Mouse (Mus musculus) 416B (cell line): Measurements from ENCODE around the gene Camsap3.

Experiments
- DNase-seq: peaks from one replicate; pipeline ENCODE4 v3.0.0; 2011; ENCODE audit warnings: low read depth

The Camsap3 gene

DNA sequence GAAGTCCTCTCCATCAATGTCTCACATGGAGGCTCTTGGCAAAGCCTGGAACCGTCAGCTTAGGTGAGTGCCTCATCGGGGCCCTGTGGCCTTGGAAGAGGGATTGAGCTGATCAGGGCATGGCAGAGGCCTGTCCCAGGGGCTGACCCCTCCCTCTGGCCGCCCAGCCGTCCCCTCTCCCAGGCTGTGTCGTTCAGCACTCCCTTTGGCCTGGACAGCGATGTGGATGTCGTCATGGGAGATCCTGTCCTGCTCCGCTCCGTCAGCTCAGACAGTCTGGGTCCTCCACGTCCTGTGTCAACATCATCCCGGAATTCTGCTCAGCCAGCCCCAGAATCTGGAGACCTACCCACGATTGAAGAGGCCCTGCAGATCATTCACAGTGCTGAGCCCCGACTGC is 16.3 kb downstream of the Camsap3 start:
- DNase-seq = no peak

DNA sequence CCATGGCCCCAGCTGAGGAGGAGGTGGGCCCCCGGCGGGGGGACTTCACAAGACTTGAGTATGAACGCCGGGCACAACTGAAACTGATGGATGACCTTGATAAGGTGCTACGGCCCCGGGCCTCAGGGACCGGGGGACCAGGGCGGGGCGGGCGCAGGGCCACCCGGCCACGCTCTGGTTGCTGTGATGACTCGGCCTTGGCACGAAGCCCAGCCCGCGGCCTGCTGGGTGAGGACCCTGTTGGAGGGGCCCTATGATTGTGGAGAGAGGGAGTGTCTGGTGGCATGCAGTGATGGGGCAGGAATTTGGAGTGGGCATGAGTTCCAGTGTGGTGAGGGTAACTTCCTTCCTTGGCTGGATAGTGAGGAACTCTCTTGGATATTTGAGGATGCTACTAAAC is 19.5 kb downstream of the Camsap3 start:
- DNase-seq = peak; percentile 68

DNA sequence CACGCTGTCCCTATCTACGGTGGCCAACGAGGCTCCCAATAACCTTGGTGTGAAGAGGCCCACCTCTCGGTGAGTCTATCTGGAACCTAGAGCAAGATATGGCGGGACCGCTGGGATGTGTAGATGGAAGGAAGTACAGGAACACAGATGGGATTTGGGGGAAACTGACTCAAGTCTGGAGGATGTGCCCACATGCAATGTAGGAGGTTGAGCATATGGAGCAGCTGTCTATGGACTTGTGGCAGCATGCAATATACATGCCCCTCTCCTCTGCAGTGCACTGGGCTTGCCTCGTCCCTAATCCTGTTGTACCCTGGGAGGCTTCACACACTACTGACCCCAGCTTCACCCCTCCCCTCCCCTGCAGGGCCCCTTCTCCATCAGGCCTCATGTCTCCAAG is 20.7 kb downstream of the Camsap3 start:
- no peak for DNase-seq

DNA sequence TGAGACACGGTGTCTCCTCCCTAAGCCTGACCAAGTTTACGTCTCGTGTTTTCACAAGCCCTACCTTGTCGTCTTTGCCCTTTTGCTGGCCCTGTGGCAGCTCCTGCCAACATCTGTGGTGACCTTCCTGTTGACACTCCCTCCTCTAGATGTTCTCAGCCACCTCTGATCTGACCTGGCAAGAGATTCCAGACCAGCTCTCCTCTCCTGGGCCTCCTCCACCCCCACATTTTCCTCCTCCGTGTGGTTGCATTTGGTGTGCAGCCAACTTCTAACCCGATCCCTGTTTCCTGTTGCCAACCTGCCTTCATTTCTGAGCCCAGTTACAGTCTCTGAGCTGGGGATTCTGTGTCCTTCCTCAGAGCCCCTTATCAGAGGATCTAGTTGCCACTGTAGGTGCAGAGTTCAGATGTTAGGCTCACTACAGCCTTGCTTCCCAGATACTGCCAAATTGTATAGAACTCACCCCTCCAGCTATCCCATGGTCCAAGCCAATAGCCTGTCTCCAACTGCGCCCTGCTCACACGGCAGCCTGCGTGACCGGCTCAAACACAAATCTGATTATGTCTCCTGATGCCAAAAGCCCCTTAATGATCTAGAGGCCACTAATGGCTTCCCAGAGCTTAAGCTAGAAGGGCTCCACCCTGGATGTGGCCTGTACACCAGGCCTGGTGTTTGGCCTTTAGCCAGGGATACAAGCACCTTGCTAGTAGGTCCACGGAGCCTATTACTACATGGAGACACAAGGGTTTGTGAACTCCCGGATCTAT is 22.1 kb downstream of the Camsap3 start:
- peak; percentile 72 for DNase-seq

DNA sequence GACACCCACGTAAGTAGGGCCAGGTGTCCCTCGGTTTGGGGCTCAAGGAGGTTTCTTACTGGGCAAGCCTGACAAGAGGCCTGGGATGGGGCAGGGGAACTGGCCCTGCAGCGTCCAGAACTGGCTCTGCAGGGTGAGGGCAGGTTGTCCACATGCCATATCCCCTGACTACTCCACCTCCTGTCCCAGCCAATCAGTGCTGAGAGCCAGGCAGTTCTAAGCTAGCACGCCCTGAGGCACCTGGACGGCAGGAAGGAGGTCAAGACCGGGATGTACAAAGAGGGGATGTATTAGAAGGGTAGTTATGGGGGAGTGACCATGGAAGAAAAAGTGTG is 22.7 kb downstream of the Camsap3 start:
- DNase-seq = no peak

DNA sequence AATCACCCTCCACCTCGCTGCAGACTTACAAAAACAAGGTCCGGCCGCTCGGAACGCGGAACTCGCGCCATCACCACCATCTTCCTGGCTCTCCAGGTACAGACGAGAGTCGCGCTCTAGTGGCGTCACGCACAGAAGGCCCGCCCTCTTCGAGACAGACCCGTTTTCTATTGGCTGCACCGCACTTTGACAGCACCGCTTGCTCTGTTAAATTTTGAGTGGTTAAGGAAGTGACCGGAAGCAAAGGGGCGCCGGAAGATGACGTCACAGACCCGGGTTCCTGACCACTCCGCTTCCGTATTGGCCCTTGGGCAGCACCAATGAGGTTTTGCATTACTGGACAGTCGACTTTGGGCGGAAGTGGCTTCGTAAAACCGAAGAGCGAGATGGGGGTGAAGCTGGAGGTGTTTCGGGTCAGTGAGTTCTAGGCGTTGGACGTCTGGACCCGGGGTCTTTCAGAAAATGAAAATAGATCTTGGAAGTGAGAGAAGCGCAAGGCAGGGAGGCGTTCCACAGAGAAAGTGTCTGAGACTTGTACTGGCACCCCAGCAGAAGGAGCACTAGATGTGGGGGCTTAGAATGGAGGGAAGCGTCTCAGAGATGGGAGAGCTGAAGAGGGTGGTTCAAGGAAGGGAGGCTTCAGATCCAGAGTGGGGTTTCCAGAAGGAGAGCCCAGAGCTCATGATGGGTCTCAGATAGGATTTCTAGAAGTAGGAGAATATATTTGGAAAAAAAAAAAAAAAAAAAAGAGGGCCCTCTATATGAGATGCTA is 34.3 kb downstream of the Camsap3 start, which contains the start of the genes Xab2 and Pet100:
Xab2 (minus strand) TSS at position 118 of the 772 bp plus-strand sequence.
Pet100 (plus strand) TSS at position 350 of the 772 bp plus-strand sequence.
- DNase-seq = peak; percentile 100

DNA sequence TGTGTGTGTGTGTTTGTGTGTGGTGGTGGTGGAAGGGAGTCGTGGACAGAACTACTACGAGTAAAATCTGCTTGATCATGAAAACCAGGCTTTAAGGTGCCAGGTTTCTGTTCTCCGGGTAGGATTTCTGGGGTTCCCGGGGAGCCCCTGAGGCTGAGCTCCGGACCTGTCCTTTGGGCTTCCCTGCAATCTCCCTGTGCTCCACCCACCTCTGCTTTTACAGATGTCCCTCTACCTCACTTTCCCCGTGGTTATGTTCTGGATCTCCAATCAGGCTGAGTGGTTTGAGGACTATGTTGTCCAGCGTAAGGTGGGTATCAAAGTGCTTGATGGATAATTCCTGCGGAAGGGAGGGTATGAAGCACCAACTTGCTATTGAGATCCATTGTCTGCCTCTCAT is 35.0 kb downstream of the Camsap3 start:
- no peak for DNase-seq

DNA sequence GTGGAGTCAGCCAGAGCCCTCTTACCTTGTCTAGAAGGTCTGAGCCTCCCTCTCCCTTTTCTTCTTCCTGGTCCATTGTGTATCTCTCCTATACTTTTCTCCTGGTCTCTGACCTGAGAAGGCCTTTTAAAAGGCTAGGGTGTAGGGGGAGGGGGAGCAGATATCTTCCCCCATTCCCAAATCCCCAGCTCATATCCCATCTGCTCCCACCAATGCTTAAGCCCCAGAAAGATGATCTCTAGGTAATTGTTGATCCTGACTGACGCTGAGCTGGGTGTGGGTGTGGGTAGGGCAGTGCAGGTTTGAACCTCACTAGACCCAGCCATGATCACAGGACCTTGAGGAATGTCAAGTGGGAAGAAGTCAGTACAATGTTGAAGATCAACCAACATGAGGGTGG is 38.4 kb downstream of the Camsap3 start, which contains the start of gene Pcp2:
Pcp2 (minus strand) TSS at position 101 of the 400 bp plus-strand sequence.
- no peak for DNase-seq

DNA sequence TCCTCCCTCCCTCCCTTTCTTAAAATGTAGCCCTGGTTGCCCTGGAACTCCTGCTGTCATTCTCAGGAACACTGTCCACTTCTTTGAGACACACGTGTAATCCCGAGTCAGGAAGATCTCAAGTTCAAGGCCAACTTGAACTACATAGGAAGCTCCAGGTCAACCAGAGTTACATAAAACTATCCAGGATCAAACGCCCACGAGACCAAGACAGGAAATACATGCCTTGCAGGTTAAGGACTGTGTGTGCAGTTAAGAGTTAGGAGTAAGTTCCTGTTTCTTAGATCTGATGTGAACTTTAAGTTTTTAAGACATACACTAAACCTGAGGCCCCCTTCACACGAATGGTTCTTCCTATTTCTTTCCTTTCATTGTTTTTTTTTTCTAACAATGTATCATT is 39.9 kb downstream of the Camsap3 start:
- DNase-seq = peak; percentile 56

DNA sequence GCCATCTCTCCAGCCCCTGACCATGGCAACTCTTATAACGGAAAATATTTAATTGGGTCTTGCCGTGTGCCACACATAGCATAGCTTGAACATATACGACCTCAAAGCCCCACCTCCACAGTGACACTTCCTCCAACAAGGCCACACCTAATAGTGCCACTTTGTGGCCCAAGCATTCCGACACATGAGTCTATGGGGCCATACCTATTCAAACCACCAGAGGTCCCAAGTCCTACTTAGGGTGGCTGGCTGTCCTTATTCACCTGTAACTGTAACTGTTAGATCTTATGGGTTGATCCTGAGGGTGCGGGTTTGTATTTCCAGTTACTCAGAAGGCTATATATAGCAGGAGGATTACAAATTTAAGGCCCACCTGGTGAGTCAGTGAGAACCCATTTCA is 40.9 kb downstream of the Camsap3 start:
- peak; percentile 77 for DNase-seq

DNA sequence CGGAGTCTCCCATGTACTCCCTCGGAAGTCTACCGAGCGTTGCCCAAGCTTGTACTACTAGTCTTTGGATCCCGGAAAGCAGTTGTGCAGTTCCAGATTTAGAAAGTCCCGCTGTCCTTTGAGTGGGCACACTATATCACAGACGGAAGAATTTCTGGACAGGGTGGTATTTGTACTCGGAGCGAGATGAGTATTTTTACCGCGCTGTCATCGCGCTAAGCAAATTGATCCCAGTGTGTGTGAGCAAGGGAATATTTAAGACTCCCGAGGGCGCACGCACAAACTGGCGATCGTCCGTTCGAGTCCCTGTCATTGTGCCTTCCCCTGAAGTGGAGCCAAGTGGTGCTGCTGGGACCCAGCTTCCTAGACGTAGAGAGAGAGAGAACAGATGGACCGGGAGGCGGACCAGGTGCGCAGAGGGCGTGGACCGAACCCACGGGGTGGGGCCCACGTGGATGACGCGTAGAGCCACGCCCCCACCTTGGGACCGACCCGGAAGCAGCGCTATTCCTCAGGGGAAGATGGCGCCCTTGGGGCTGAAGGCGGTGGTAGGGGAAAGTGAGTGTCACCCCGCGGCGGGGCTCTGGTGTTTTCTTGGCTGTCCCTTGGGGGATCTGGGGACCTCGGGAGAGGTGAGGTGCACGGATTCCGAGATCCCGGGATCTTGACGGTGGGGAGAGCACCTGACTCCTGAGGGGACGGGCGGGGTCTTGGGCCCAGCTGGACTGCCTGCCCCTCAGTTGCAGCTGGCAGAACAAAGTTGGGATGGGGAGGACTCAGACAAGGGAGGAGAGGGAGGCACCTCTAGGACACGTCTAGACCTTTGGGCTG is 43.8 kb downstream of the Camsap3 start, which contains the start of gene Stxbp2:
Stxbp2 (plus strand) TSS at position 309 of the 831 bp plus-strand sequence.
- peak; percentile 83 for DNase-seq

DNA sequence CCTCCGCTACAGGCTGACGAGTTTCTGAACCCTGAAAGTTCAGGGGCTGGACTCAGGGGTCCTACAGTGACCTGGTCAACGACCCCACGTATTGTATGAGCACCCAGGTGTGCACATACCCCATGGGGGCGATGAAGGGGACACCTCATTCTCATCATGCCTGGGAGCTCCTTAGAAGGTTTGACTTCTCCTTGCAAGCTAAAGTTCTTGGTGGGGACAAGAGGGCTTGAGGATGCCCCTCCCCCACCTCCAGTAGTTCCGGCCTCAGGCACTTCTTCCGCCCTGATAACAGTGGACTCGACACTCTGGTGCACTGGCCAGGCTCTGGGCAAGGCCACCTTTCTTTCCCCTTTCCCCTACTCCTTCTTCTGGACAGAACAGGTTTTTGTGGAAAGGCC is 44.4 kb downstream of the Camsap3 start:
- DNase-seq = peak; percentile 83

DNA sequence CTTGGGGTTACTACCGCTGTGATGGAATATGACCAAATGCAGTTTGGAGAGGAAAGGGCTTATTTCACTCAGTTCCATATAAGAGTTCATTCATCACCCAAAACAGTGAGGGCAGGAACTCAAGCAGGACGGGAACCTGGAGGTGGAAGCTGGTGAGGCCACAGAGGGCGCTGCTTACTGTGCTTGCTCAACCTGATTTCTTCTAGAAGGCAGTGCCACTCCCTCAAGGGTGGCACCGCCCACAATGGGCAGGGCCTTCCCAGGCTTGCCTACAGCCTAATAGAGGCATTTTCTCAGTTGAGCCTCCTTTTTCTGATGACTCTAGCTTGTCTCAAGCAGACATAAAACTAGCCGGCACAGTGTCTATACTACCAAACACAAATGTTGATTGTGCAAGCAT is 58.7 kb downstream of the Camsap3 start:
- DNase-seq = peak; percentile 86

DNA sequence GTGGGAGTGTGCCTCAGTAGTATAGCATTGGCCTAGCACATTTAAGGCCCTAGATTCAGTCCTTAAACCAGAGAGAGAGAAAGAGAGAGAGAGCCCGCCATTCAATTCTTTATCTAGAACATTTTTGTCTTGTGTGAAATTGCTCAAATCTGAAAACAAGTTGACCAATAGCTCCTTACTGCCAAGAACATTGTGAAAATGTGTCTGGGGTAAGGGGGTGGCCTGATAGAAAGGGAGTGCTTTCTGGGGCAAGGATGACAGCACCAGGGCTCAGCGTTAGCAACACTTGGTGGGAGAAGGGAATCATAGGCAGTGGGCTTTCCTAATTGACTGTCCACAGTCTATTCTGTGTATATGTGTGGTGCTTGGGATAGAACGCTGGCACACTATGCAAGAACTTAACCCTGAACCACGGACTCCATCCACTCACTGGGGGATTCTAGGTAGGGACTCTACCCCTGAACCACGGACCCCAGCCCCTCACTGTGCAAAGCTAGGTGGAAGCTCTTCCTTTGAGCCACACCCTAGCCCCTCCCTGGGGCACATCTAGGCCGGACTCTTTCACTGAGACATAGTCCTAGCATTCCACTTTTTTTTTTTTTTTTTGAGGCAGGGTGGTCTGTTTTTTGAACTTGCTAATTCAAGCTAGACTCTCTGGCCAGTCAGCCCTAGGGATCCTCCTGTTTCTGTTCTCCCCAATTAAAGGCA is 59.9 kb downstream of the Camsap3 start:
- DNase-seq = no peak

DNA sequence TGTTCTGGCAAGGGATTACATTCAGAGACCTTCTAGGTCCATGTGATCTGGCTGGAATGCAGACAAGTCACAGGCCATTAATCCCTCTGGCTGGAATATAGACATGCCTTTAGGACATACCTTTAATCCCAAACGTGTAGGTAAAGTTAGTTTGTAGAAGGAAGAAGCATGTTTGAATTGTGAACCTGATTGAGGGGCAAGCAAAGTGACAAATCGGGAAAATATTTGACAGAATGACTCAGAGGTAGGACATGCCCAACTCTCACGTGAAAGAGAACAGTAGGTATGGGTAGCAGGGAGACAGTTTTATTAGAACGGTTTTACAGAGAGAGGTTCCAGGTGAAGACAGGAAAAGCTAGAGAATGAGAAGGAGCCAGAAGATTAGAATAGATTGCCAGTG is 60.5 kb downstream of the Camsap3 start:
- no peak for DNase-seq

DNA sequence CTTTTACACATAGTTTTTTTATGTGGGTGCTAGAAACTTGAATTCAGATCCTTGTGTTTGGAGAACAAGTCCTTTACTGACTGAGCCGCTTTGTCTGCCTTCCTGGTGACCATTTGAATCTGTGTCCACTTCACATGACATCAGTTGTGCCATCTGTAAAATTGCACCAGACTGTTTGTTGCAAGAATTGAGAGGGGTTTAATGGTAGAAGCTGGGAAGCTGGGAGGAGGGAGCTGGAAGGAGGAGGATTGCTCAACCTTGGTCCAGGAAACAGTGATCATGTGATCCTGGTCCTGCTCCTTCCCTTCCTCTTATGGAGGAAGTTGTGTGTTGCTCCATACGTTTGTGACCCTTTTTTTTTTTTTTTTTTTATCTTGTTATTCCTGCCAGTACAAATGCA is 61.2 kb downstream of the Camsap3 start:
- DNase-seq = peak; percentile 69

DNA sequence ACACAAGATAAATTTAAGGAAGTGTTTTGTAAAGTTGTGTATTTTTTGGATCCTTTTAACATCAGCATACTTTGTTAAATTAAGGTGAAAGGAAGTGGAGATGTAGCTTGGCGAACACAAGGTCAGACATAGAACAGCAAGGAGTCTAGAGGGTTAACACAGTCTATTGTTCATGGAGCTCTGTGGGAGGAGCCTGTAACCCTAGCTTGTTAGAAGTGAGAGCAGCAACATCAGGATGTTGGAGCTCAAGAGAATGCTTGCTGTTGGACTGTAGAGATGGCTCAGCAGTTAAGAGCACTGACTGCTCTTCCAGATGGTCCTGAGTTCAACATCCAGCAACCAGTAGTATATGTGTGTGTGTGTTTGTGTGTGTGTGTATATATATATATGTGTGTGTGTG is 61.9 kb downstream of the Camsap3 start:
- peak; percentile 38 for DNase-seq

DNA sequence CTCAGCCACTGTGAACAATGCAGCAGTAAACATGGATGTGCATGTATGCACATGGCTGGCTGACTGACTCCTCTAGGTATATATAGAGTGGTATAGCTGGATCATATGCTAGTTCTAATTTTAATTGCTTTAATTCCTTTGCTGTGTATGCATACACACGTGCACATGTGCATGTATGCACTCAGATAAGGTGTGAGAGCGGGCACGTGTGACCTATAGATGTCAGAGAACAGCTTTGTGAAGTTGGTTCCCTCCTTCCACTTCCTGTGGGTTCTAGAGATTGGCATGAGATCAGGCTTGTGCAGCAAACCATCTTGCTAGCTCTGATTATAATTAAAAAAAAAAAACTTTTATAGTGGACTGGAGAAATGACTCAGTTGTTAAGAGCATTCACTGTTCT is 65.8 kb downstream of the Camsap3 start:
- no peak for DNase-seq

DNA sequence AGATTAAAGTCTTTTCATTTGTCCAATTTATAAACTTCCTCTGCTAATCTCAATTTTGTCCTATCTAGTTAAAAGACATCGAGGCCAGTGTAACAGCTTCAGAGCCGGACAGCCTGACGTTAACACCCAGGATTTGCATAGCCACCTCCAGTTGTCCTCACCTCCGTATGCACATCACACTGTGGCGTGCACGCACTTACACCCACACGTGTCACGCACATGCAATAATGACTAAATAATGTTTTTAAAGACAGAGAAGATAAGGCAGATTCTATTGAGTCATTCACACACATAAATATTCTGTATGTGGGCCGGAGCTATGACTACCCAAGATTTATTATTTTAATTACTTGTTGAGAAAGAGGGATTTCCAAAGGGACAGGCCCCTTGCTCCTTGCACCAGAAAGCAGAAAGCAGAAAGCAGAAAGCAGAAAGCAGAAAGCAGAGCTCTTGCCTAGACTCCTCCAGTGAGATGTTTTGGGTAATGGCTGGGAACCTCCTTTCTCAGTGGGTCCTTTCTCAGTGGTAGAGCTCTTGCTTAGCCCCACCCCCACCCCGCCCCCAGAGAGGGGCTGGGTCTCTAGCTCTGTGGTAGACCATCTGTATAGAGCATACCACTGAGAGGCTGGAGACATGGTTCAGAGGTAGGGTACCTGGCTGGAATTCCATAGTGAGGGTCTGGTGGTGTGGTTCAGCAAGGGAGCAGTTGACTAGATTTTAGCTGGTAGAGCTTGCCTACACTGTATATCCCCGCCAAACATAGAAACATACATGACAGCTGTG is 67.8 kb downstream of the Camsap3 start:
- DNase-seq = no peak

DNA sequence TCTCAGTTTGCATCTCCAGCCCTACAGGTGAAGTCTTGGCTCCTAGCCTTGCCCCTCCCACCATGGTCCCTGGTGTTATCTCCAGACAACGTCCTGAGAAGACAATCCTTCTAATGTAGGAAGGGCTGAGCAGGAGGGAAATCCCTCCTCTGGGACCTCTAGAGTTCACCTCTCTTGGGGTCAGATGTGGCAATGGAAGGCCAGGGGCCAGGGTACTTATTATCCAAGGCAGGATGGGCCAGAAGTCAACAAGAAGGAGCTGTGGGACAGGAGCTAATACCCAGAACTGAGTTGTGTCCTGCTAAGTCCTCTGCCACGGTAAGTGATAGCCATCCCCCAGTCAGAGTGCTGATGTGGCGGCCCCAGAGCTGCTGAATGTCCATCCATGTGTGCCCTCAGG is 68.4 kb downstream of the Camsap3 start, which contains the start of gene Retn:
Retn (plus strand) TSS at position 245 of the 400 bp plus-strand sequence.
- DNase-seq = no peak
